Mouse (Mus musculus): ENCODE measurements at regions not wholly inside any gene's neighbourhood (a gene's known extent, or its start where the extent isn't known, plus 50 kb on each side); places are given as distances from the start of the nearest gene placed in this dataset.

- peak; percentile 71 for DNase-seq (ENCODE audit: inconsistent ontology term)
These were observed 612.0 kb downstream of the Ipmk start for GRCm38 (mm10) chr10:71959584-71959983.

GRCm38 (mm10) chr10:71960422-71961089 lies 613.0 kb downstream of the Ipmk start:
- DNase-seq (ENCODE audit: inconsistent ontology term): peak; percentile 37

GRCm38 (mm10) chr10:71978035-71978434 lies 630.5 kb downstream of the Ipmk start:
- DNase-seq (ENCODE audit: inconsistent ontology term): no peak

- peak; percentile 61 for DNase-seq (ENCODE audit: inconsistent ontology term)
These were observed 651.5 kb upstream of the Zwint start for GRCm38 (mm10) chr10:72002875-72003720.

Measured in Muller cell, postnatal 12 days (primary cell).